9 mouse cellular contexts compared by ENCODE assay signal in genomic region chr1:193130839-193131238, GRCm38 (mm10). TPM values are rescaled to one million over a fixed set of nuclear protein-coding genes. Genes with fewer than 3 reads are reported as not detected.
DNase-seq lines count a peak whose midpoint lies in the region; ATAC-seq and TF ChIP-seq lines count a peak whose summit lies in the region.
"Had no signal": no experiment of that assay in that cellular context is flagged by ENCODE, and none has a peak within 500 bp of the region (broad histone marks: within the 10 kb centered on the region; RNA-seq: fewer than 3 reads in every experiment).

No protein-coding gene starts in this region.

- H3K9ac ChIP-seq in heart, embryonic 12.5 days: no peak overlapping the region
- H3K9ac ChIP-seq in forebrain, embryonic 16.5 days (replicated peaks; ENCODE audit: low read depth, low read length): peak overlapping the region; percentile 61
- H3K9ac ChIP-seq in liver, postnatal 0 days (replicated peaks): no peak overlapping the region

- H3K36me3 ChIP-seq in heart, embryonic 12.5 days: peaks cover 22% of the 10 kb centered on the region
- peaks cover 23% of the 10 kb centered on the region for H3K36me3 ChIP-seq in E14TG2a.4 (ENCODE audit: insufficient read depth, low read length)
- peaks cover 6% of the 10 kb centered on the region; the same call in 1 of the 2 replicates for H3K36me3 ChIP-seq in forebrain, embryonic 16.5 days (ENCODE audit: control insufficient read depth, insufficient read depth)
- peaks cover 15% of the 10 kb centered on the region for H3K36me3 ChIP-seq in liver, postnatal 0 days (replicated peaks; ENCODE audit: insufficient read depth, low read length)

- H3K4me1 ChIP-seq in heart, embryonic 12.5 days (replicated peaks): peaks cover 7% of the 10 kb centered on the region
- H3K4me1 ChIP-seq in E14TG2a.4 (replicated peaks; ENCODE audit: low read depth, low read length): peaks cover 42% of the 10 kb centered on the region
- H3K4me1 ChIP-seq in forebrain, embryonic 16.5 days (replicated peaks; ENCODE audit: control insufficient read depth, insufficient read depth, low read length): peaks cover 9% of the 10 kb centered on the region
- H3K4me1 ChIP-seq in liver, postnatal 0 days (ENCODE audit: insufficient read depth): 0 out of 2 replicates have a peak, but pooled peaks cover 10% of the 10 kb centered on the region

- no peak overlapping the region for H3K27ac ChIP-seq in heart, embryonic 12.5 days (ENCODE audit: poor library complexity, severe bottlenecking)
- peak overlapping the region; percentile 76 for H3K27ac ChIP-seq in forebrain, embryonic 16.5 days (ENCODE audit: low read length)
- H3K27ac ChIP-seq in liver, postnatal 0 days (ENCODE audit: low read depth): peak overlapping the region; percentile 56

- no peaks in the 10 kb centered on the region for H3K27me3 ChIP-seq in heart, embryonic 12.5 days (replicated peaks)
- 0 out of 2 replicates have a peak, but pooled peaks cover 5% of the 10 kb centered on the region for H3K27me3 ChIP-seq in E14TG2a.4 (ENCODE audit: insufficient read depth, low read length)
- no peaks in the 10 kb centered on the region for H3K27me3 ChIP-seq in forebrain, embryonic 16.5 days (replicated peaks; ENCODE audit: control insufficient read depth, insufficient read depth, low read length)
- H3K27me3 ChIP-seq in liver, postnatal 0 days (ENCODE audit: insufficient read depth, low read length): no peaks in the 10 kb centered on the region

- H3K4me2 ChIP-seq in heart, embryonic 12.5 days: peak overlapping the region; percentile 82
- peak overlapping the region; percentile 65 for H3K4me2 ChIP-seq in forebrain, embryonic 16.5 days (ENCODE audit: low read length)
- peak overlapping the region; percentile 65 for H3K4me2 ChIP-seq in liver, postnatal 0 days (ENCODE audit: low read depth, low read length)

- TF ChIP-seq EP300 in liver, postnatal 0 days (IDR thresholded peaks at IDR 0.05; ENCODE audit: low read depth): no peak

- no peaks in the 10 kb centered on the region for H3K9me3 ChIP-seq in heart, embryonic 12.5 days (replicated peaks)
- no peaks in the 10 kb centered on the region for H3K9me3 ChIP-seq in E14TG2a.4 (ENCODE audit: low read length)
- no peaks in the 10 kb centered on the region for H3K9me3 ChIP-seq in forebrain, embryonic 16.5 days (ENCODE audit: control insufficient read depth, low read length)
- H3K9me3 ChIP-seq in liver, postnatal 0 days (ENCODE audit: low read length): no peaks in the 10 kb centered on the region
- H3K9me3 ChIP-seq: G1E had no signal

- 79% methylated on average over 8 of the region's 8 CpGs for WGBS in heart, embryonic 12.5 days
- WGBS in forebrain, embryonic 16.5 days: 88% methylated on average over 8 of the region's 8 CpGs
- WGBS in liver, postnatal 0 days (ENCODE audit: insufficient replicate concordance): 66% methylated on average over 8 of the region's 8 CpGs

- no peak overlapping the region for H3K4me3 ChIP-seq in heart, embryonic 12.5 days
- H3K4me3 ChIP-seq in E14TG2a.4 (replicated peaks; ENCODE audit: low read length): peak overlapping the region; percentile 99
- H3K4me3 ChIP-seq in forebrain, embryonic 16.5 days (replicated peaks; ENCODE audit: low read length): no peak overlapping the region; the same call in 1 of the 2 replicates
- no peak overlapping the region for H3K4me3 ChIP-seq in liver, postnatal 0 days (ENCODE audit: low read depth, low read length)

- intact Hi-C loops in heart, postnatal 25 days (cut with DNase I): loop anchor here (1.0 kb wide), 1 partner anchor 42 kb away; no protein-coding TSS in a partner anchor

- TF ChIP-seq CTCF in E14TG2a.4 (conservative IDR thresholded peaks at IDR 0.05; ENCODE audit: low read length): no peak
- no peak for TF ChIP-seq CTCF in liver, postnatal 0 days (IDR thresholded peaks at IDR 0.05; ENCODE audit: low read depth)

- DNase-seq in heart, postnatal 25 days (ENCODE audit: low spot score): no peak
- no peak for DNase-seq in liver, postnatal 0 days
- DNase-seq in left cerebral cortex, adult 11 months (ENCODE audit: low spot score): no peak
- DNase-seq in layer of hippocampus, postnatal 36 days: no peak
- no peak for DNase-seq in gastrocnemius, postnatal 25 days

- no peak for ATAC-seq in heart, embryonic 12.5 days (ENCODE audit: insufficient number of reproducible peaks, low FRiP score)
- ATAC-seq in forebrain, embryonic 16.5 days: peak; percentile 22
- no peak; the same call in 1 of the 2 replicates for ATAC-seq in liver, postnatal 0 days

RNA-seq across cellular contexts. Expression of gene Diexf, which starts 0.8 kb away (rescaled TPM):
- polyA plus RNA-seq in heart, embryonic 12.5 days (2016; fragmentation: Nextera tagmentation; extraction: Ambion mirVana): 4.8 TPM in 2 replicates
- 1 to 10 TPM; 8.2 to 9.5 TPM for total RNA-seq in heart, postnatal 25 days (2021)
- polyA plus RNA-seq in forebrain, embryonic 16.5 days (2015; fragmentation: Nextera tagmentation; extraction: Ambion mirVana): 11.3 and 13.9 TPM in 2 replicates
- polyA plus RNA-seq in liver, postnatal 0 days (2015; fragmentation: Nextera tagmentation; extraction: Ambion mirVana): 1.5 and 1.9 TPM in 2 replicates
- 10 to 100 TPM; 23.4 to 27.5 TPM for total RNA-seq in layer of hippocampus, postnatal 36 days (2021)
- total RNA-seq in gastrocnemius, postnatal 25 days (2021): 10 to 100 TPM in 1 of 2 experiments, 1 to 10 TPM in 1; 6.2 to 10.0 TPM

RNA-seq across cellular contexts. Expression of gene Irf6, which starts 22.1 kb away (rescaled TPM):
- 4.8 and 6.6 TPM in 2 replicates for polyA plus RNA-seq in heart, embryonic 12.5 days (2016; fragmentation: Nextera tagmentation; extraction: Ambion mirVana)
- total RNA-seq in heart, postnatal 25 days (2021): 1 to 10 TPM; 2.4 to 3.5 TPM
- 0.75 and 1.4 TPM in 2 replicates for polyA plus RNA-seq in forebrain, embryonic 16.5 days (2015; fragmentation: Nextera tagmentation; extraction: Ambion mirVana)
- polyA plus RNA-seq in liver, postnatal 0 days (2015; fragmentation: Nextera tagmentation; extraction: Ambion mirVana): 6.5 and 9.7 TPM in 2 replicates
- under 1 TPM; 0.42 to 0.96 TPM for total RNA-seq in layer of hippocampus, postnatal 36 days (2021)
- 1 to 10 TPM; 1.2 to 1.3 TPM for total RNA-seq in gastrocnemius, postnatal 25 days (2021)

RNA-seq across cellular contexts. Expression of gene A130010J15Rik, which starts 37.0 kb away (rescaled TPM):
- 13.4 and 13.9 TPM in 2 replicates for polyA plus RNA-seq in heart, embryonic 12.5 days (2016; fragmentation: Nextera tagmentation; extraction: Ambion mirVana)
- total RNA-seq in heart, postnatal 25 days (2021): 1 to 10 TPM; 2.9 to 3.0 TPM
- polyA plus RNA-seq in forebrain, embryonic 16.5 days (2015; fragmentation: Nextera tagmentation; extraction: Ambion mirVana): 14.2 and 16.1 TPM in 2 replicates
- polyA plus RNA-seq in liver, postnatal 0 days (2015; fragmentation: Nextera tagmentation; extraction: Ambion mirVana): 4.8 and 6.2 TPM in 2 replicates
- total RNA-seq in layer of hippocampus, postnatal 36 days (2021): 1 to 10 TPM; 4.4 to 5.6 TPM
- 1 to 10 TPM; 2.3 to 3.1 TPM for total RNA-seq in gastrocnemius, postnatal 25 days (2021)
